Mouse (Mus musculus) brain, embryonic 18.5 days (tissue): ENCODE measurements around the gene Hk1.

Source experiments
- DNase-seq: peaks from one replicate; pipeline ENCODE4 v3.0.0-alpha.2; 2012; ENCODE audit warnings: low read depth, low spot score

Hk1 gene

GRCm38 (mm10) chr10:62224231-62224630, 155.5 kb downstream of the Hk1 start:
- no peak for DNase-seq

DNA sequence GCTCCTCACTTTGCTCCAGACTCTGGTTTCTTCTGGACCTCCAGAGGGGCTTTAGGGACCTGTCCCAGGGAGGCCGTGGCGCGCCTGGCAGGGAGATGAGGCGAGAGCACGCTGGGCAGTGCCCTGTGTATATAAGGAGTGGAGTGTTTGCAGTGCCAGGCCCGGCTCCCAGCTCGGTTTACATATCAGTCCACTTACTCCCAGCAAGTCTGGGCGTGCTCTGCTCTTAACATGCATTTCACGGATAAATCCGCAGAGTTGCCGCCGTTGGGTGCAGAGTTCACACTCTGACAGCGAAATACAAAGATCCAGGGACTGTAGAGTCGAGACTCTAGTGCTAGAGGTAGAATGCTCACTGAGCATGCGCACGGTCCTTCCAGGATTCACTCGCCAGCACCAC, 156.9 kb downstream of the Hk1 start:
- DNase-seq: no peak

DNA sequence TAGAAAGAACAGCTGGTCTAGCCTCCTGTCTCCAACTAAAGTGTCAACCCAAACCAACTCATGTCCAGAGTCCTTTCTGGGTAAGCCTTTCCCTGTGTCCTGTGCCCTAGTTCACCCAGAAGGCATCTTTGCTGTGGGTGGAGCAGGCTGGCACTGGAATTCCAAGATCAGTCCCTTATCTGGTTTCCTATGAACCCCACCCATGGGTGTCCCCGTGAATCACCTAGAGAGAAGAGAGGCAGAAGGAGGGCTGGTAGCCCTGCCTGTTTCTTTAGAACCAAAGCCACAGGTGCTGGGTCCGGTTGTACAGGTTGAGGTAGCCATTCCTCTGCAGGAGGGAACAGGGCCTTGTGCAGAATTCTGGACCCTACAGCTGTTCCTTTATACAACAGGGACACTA, 158.1 kb downstream of the Hk1 start:
- DNase-seq: no peak

DNA sequence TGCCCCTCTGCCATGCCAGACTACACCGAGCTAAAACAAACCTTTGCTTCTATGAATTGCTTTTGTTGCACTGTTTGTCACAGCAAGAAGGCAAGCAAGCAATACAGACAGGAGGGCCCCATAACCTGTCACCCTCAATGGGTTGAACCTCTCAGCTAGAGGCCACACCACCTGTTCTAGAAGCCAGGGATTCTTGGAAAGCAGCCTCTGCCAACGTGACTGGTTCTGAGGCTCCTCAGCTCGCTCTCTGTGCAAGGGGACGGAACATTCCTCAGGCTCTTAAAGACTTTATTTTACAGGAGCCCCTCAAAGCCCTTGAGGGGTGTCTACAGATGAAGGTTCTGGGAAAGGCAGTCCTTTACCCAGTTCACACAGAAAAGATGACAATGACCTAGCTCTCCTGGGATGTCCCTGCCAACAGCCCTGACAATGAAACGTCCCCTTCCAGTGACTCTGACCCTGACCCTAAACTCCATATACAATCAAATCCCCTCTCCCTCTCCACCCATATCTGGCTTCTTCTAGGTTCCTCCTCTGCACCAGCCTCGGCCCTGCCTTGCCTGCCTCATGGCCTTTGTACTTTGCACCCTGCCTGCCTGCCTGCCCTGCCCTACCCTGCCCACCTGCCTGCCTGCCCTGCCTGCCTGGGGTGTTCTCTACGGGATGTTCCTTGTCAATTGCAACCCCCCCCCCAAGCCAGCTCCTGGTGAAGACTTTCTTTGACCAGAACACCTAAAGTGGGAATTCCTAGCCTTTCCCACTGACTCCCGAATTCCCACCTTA, 158.8 kb downstream of the Hk1 start:
- no peak for DNase-seq
